Mouse (Mus musculus): ENCODE results near the gene Eef1akmt4. TPM values are rescaled to one million over a fixed set of nuclear protein-coding genes. Genes with fewer than 3 reads are reported as not detected.

Gene Eef1akmt4
- polyA plus RNA-seq, 1 experiment from 2014 or later = 34.4 TPM

DNA sequence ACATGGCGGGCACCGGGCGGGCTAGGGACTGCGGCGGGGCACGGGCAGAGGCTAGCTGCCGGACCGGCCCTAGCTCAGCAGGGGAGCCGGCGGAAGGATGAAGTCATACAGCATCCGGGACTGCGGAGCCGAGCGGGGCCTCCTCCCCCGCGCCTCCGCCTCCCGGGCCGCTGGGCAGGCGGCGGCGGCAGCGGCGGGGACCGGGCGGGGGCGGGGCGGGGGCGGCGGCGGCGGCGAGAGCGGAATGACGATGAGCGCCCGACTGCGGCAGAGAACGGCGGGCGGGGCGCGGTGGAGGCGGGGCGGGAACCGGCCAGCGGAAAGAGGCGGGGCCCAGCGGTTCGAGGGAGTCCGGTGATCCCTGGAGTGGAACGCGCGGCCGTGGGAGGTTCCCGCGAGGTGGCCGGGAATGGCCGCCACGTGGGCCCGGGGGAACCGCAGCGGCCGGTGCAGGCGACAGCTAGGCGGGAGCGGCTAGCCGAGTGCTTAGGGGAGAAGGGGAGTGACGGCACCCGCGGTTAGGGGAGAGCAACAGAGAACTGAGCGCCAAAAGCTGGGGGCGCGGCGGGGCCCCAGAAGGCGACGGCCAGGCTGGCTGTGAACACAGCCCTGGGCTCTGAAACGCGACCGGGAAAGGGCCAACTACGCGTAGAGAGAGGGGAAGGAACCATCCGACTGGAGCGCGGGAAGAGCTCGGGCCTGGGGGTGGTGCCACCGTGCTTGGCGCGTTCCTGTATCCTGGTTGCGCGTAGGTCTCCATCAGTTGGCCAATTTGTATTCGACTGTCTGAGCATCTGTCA lies 10.0 kb downstream of the Eef1akmt4 start, which contains the start of gene Camk2n2:
Camk2n2 (minus strand) TSS at position 97 of the 800 bp plus-strand sequence.
- Histone ChIP-seq H3K36me3 (ENCODE audit: control insufficient read depth, insufficient read depth, low read length) (no peaks in the 10 kb centered on the region), H3K4me1 (ENCODE audit: control insufficient read depth, insufficient read depth, low read length) (peaks cover 11% of the 10 kb centered on the region), H3K27ac (ENCODE audit: low read depth, low read length) (peak within 1 kb of the TSS; percentile 87), H3K27me3 (ENCODE audit: control insufficient read depth, insufficient read depth, low read length) (no peaks in the 10 kb centered on the region), H3K4me2 (ENCODE audit: low read depth) (peak within 1 kb of the TSS; percentile 99), H3K9ac (ENCODE audit: low read length) (peak within 1 kb of the TSS; percentile 70), H3K9me3 (ENCODE audit: control insufficient read depth, low read length) (no peaks in the 10 kb centered on the region), H3K4me3 (ENCODE audit: low read depth, low read length) (peak within 1 kb of the TSS; percentile 77)
- ATAC-seq (ENCODE audit: insufficient read depth, low FRiP score, low TSS enrichment) (peak; percentile 54), DNase-seq (ENCODE audit: low spot score) (peak; percentile 66)
- under 1% methylated on average over 77 of the region's 92 CpGs for WGBS

DNA sequence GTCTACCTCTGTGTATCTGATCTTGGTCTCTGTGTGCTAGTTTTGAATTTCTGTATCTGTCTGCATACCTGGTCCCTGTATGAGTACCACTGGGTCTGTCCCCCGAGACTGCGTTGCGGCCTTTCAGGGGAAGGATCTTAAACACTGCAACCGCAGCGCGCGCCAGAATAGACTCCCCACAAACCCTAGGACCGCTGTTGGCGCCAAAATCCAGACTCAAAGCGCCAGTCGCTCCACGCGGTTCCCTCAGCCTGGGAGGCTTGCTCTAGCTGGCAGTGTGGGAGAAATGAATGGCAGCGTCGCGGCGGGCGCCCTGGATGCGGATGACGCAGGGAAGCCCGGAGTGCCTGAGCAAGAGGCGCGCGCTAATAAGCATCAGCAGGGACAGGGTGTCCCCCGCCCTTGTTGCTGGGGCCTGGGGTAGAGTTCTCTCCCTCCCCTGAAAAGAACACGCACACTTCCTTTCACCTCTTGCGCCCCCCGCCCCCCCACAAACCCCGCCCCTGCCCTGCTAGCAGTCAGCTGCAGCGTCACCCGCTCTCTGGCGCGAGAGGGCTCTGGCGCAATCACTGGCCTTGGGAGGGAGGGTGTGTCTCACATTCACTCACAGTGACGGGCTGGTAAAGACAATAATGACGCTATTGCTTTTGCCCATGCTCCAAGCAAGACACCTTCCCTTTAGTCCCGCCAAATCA lies 10.7 kb downstream of the Eef1akmt4 start:
- ATAC-seq (ENCODE audit: insufficient read depth, low FRiP score, low TSS enrichment) (peak; percentile 33), DNase-seq (ENCODE audit: low spot score) (peak; percentile 74)
- H3K9me3 ChIP-seq (ENCODE audit: control insufficient read depth, low read length) = no peaks in the 10 kb centered on the region

DNA sequence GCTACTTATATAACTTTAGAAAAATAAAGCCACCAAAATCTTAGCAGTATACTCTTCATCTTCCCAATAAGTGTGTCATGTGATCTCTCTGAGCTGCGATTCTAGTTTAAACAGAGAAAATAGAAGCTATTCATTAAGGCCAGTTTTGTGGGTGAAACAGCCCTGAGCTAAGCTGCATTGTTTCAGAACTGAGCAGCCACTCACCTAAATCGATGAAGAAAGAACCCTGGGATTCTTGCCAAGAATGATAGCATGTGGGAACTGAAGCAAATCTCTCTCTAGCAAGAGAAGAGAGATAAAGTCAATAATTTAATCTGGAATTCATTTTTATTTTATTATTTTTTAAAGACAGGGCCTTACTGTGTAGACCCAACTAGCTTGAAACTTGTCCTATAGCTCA lies 11.8 kb downstream of the Eef1akmt4 start:
- no peak overlapping the region for H3K4me3 ChIP-seq (ENCODE audit: low read depth, low read length)
- H3K27ac ChIP-seq (ENCODE audit: low read depth, low read length) = no peak overlapping the region
- DNase-seq (ENCODE audit: low spot score) = no peak
- no peaks in the 10 kb centered on the region for H3K27me3 ChIP-seq (ENCODE audit: control insufficient read depth, insufficient read depth, low read length)
- no peaks in the 10 kb centered on the region for H3K9me3 ChIP-seq (ENCODE audit: control insufficient read depth, low read length)
- H3K36me3 ChIP-seq (ENCODE audit: control insufficient read depth, insufficient read depth, low read length) = no peaks in the 10 kb centered on the region
- ATAC-seq (ENCODE audit: insufficient read depth, low FRiP score, low TSS enrichment) = no peak
- 70% methylated on average over 2 of the region's 2 CpGs for WGBS
- no peak overlapping the region for H3K9ac ChIP-seq (ENCODE audit: low read length)
- peaks cover 11% of the 10 kb centered on the region for H3K4me1 ChIP-seq (ENCODE audit: control insufficient read depth, insufficient read depth, low read length)
- no peak overlapping the region for H3K4me2 ChIP-seq (ENCODE audit: low read depth)

More for the DNA sequence above, 10.7 kb downstream of the Eef1akmt4 start:
- H3K27me3 ChIP-seq (ENCODE audit: control insufficient read depth, insufficient read depth, low read length) = no peaks in the 10 kb centered on the region
- H3K4me3 ChIP-seq (ENCODE audit: low read depth, low read length) = peak overlapping the region; percentile 77
- WGBS = under 1% methylated on average over 36 of the region's 37 CpGs
- H3K4me2 ChIP-seq (ENCODE audit: low read depth) = peak overlapping the region; percentile 99
- H3K9ac ChIP-seq (ENCODE audit: low read length) = peak overlapping the region; percentile 70
- H3K27ac ChIP-seq (ENCODE audit: low read depth, low read length) = peak overlapping the region; percentile 87
- peaks cover 11% of the 10 kb centered on the region for H3K4me1 ChIP-seq (ENCODE audit: control insufficient read depth, insufficient read depth, low read length)
- no peaks in the 10 kb centered on the region for H3K36me3 ChIP-seq (ENCODE audit: control insufficient read depth, insufficient read depth, low read length)

DNA sequence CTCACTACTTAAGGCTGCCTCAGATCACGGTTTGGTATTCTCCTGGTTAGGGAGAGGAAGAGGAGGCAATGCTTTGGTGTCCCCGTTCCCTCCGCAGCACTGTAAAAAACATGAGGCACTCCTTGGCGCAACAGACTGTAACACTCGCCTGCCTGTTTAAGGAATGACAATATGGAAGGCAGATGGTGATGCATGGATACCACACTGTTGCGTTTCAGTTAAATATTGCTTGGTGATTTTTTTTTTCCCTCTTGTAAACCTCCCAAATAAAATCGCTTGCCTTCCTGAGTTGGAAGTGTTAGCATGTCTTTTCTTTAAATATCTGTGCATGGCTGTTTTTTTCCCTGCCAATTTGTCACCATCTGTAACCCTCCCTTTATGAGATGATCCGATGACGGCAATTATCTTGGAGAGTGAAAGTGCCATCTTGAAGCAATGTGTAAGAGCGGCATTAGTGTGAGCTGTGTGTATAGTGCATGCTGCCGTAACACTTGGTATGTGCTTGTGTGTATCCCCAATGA lies 17.5 kb downstream of the Eef1akmt4 start:
- 53% methylated on average over 11 of the region's 11 CpGs for WGBS
- Histone ChIP-seq H3K4me2 (ENCODE audit: low read depth) (peak overlapping the region; percentile 90), H3K27ac (ENCODE audit: low read depth, low read length) (no peak overlapping the region), H3K4me1 (ENCODE audit: control insufficient read depth, insufficient read depth, low read length) (no peaks in the 10 kb centered on the region), H3K27me3 (ENCODE audit: control insufficient read depth, insufficient read depth, low read length) (no peaks in the 10 kb centered on the region), H3K9me3 (ENCODE audit: control insufficient read depth, low read length) (no peaks in the 10 kb centered on the region), H3K4me3 (ENCODE audit: low read depth, low read length) (no peak overlapping the region), H3K36me3 (ENCODE audit: control insufficient read depth, insufficient read depth, low read length) (no peaks in the 10 kb centered on the region), H3K9ac (ENCODE audit: low read length) (no peak overlapping the region)
- ATAC-seq (ENCODE audit: insufficient read depth, low FRiP score, low TSS enrichment) (no peak), DNase-seq (ENCODE audit: low spot score) (no peak)

DNA sequence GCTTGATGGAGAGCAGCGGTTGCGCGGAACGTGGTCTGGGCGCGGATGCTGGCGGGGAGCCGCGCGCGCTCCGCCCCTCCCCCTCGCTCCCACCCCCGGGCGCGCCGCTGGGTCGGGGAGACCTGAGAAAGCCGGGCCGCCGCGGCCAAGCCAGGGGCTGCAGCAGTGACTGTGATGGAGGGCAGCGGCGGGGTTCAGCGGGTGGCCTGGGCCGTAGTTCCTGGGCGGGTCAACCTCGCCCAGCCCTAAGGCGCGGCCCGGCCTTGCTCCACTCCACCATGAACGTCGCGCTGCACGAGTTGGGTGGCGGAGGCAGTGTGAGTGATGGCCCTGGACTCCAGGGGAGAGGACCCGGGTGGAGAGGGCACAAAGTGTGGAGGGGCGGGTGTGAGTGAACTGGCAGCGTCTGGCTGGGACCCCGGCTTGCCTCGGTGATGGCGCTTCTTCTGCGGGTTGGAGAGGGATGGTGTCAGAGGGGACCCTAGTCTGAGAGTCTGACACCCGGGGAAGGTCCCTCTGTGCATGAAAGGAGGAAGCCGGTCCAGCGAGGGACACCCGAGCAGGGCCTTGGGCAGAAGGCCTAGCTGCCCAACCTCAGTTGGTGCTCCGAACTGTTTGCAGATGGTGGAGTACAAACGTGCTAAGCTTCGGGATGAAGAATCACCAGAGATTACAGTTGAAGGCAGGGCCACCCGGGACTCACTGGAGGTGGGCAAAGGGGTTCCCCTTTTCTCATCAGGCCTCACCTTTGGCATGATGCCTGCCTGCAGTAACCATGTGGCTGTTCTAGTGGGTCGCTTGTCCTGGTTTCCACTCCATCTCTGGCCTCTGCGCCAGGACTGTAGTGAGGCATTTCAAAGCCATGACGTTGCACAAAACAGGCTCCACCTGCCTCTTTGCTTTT lies 18.6 kb downstream of the Eef1akmt4 start, which contains the start of gene Ece2:
Ece2 (plus strand) TSS at position 98 of the 904 bp plus-strand sequence.
- peak; percentile 43 for DNase-seq (ENCODE audit: low spot score)
- 8% methylated on average over 50 of the region's 54 CpGs for WGBS
- peak; percentile 60 for ATAC-seq (ENCODE audit: insufficient read depth, low FRiP score, low TSS enrichment)
- peak within 1 kb of the TSS; percentile 76 for H3K9ac ChIP-seq (ENCODE audit: low read length)
- H3K9me3 ChIP-seq (ENCODE audit: control insufficient read depth, low read length) = no peaks in the 10 kb centered on the region
- no peaks in the 10 kb centered on the region for H3K27me3 ChIP-seq (ENCODE audit: control insufficient read depth, insufficient read depth, low read length)
- H3K27ac ChIP-seq (ENCODE audit: low read depth, low read length) = no peak within 1 kb of the TSS
- H3K36me3 ChIP-seq (ENCODE audit: control insufficient read depth, insufficient read depth, low read length) = no peaks in the 10 kb centered on the region
- no peaks in the 10 kb centered on the region for H3K4me1 ChIP-seq (ENCODE audit: control insufficient read depth, insufficient read depth, low read length)
- peak within 1 kb of the TSS; percentile 90 for H3K4me2 ChIP-seq (ENCODE audit: low read depth)
- peak within 1 kb of the TSS; percentile 52 for H3K4me3 ChIP-seq (ENCODE audit: low read depth, low read length)

DNA sequence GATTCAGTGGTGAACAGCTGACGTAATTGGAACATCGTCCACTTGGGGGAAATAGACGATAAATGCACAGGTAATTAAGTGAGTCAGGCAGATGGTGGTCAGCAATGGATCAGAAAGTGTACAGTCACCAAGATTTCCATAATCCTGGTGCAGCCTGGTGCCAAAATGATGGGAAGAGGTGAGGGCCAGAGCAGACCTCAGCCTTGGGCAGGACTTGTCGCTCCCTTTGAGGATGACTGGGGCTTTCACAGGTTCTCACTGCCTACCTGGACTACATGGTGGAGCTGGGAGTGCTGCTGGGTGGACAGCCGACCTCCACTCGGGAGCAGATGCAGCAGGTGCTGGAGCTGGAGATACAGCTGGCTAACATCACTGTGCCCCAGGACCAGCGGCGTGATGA lies 26.0 kb downstream of the Eef1akmt4 start:
- Histone ChIP-seq H3K9me3 (ENCODE audit: control insufficient read depth, low read length) (no peaks in the 10 kb centered on the region), H3K4me3 (ENCODE audit: low read depth, low read length) (no peak overlapping the region), H3K27me3 (ENCODE audit: control insufficient read depth, insufficient read depth, low read length) (no peaks in the 10 kb centered on the region), H3K9ac (ENCODE audit: low read length) (no peak overlapping the region), H3K27ac (ENCODE audit: low read depth, low read length) (no peak overlapping the region), H3K36me3 (ENCODE audit: control insufficient read depth, insufficient read depth, low read length) (no peaks in the 10 kb centered on the region), H3K4me2 (ENCODE audit: low read depth) (no peak overlapping the region), H3K4me1 (ENCODE audit: control insufficient read depth, insufficient read depth, low read length) (no peaks in the 10 kb centered on the region)
- DNase-seq (ENCODE audit: low spot score) = no peak
- 85% methylated on average over 8 of the region's 8 CpGs for WGBS
- ATAC-seq (ENCODE audit: insufficient read depth, low FRiP score, low TSS enrichment) = no peak

DNA sequence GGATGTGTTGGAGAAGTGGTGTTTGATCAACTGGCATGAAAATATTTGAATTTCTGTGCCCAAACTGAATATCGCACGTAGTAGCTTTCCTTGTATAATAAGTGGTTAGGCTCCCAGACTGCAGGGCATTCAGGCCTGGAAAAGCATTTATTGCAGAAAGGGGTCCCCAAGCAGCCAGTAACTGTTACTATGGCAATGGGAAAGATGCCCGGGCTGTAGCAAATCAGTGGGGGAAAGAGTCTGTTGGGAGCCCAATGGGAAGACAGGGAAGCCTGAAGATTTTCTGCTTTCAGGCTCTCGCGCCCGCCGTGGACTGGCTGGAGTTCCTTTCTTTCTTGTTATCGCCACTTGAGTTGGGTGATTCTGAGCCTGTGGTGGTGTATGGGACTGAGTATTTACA lies 27.0 kb downstream of the Eef1akmt4 start:
- Histone ChIP-seq H3K9ac (ENCODE audit: low read length) (no peak overlapping the region), H3K9me3 (ENCODE audit: control insufficient read depth, low read length) (no peaks in the 10 kb centered on the region), H3K27ac (ENCODE audit: low read depth, low read length) (no peak overlapping the region), H3K36me3 (ENCODE audit: control insufficient read depth, insufficient read depth, low read length) (no peaks in the 10 kb centered on the region), H3K27me3 (ENCODE audit: control insufficient read depth, insufficient read depth, low read length) (no peaks in the 10 kb centered on the region), H3K4me2 (ENCODE audit: low read depth) (no peak overlapping the region), H3K4me1 (ENCODE audit: control insufficient read depth, insufficient read depth, low read length) (no peaks in the 10 kb centered on the region), H3K4me3 (ENCODE audit: low read depth, low read length) (no peak overlapping the region)
- DNase-seq (ENCODE audit: low spot score) = no peak
- 74% methylated on average over 8 of the region's 8 CpGs for WGBS
- ATAC-seq (ENCODE audit: insufficient read depth, low FRiP score, low TSS enrichment) = no peak

DNA sequence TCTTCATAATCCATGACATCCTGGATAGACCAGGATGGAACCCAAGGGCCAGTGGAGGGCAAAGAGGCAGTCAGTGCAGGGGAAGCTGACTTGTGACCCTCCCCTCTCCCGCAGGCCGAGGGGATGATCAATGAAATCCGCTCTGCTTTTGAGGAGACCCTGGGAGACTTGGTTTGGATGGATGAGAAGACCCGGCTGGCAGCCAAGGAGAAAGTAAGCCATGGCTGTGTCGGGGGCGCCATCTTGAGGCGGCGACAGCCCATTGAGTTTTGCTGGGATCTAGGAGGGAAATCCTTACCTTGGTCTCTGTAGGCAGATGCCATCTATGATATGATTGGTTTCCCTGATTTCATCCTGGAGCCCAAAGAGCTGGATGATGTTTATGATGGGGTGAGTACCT lies 30.8 kb downstream of the Eef1akmt4 start:
- Histone ChIP-seq H3K4me1 (ENCODE audit: control insufficient read depth, insufficient read depth, low read length) (no peaks in the 10 kb centered on the region), H3K9ac (ENCODE audit: low read length) (no peak overlapping the region), H3K4me2 (ENCODE audit: low read depth) (no peak overlapping the region), H3K27me3 (ENCODE audit: control insufficient read depth, insufficient read depth, low read length) (no peaks in the 10 kb centered on the region), H3K36me3 (ENCODE audit: control insufficient read depth, insufficient read depth, low read length) (no peaks in the 10 kb centered on the region), H3K9me3 (ENCODE audit: control insufficient read depth, low read length) (no peaks in the 10 kb centered on the region), H3K4me3 (ENCODE audit: low read depth, low read length) (no peak overlapping the region), H3K27ac (ENCODE audit: low read depth, low read length) (no peak overlapping the region)
- ATAC-seq (ENCODE audit: insufficient read depth, low FRiP score, low TSS enrichment) (peak; percentile 45), DNase-seq (ENCODE audit: low spot score) (peak; percentile 80)
- under 1% methylated on average over 8 of the region's 8 CpGs for WGBS

Measured in neural tube, embryonic 11.5 days (tissue).